In genomic region chr10:80344131-80344661, GRCm38 (mm10) we compare ENCODE assay signal across 1 mouse cellular context.
A peak's percentile ranks its signal among the peaks of the same experiment; 100 is the strongest.
TF ChIP-seq lines count a peak whose summit lies in the region.

No protein-coding gene starts in this region.

TF ChIP-seq in MEL, 35 proteins besides CTCF, POLR2A, EP300 and RAD21 (continued from another document):
- 0 out of 2 replicates have a peak, but pooled peaks have one; percentile 10 for TF ChIP-seq HCFC1 (IDR thresholded peaks at IDR 0.05; ENCODE audit: low read depth, low read length)
- TF ChIP-seq SMC3 (IDR thresholded peaks at IDR 0.05; ENCODE audit: low read depth, low read length): no peak
- TF ChIP-seq TBP (IDR thresholded peaks at IDR 0.05; ENCODE audit: low read depth, low read length): peak; percentile 30; the same call in 1 of the 2 replicates
- peak; percentile 97 for TF ChIP-seq TAL1 (IDR thresholded peaks at IDR 0.05; ENCODE audit: low read length)
- TF ChIP-seq MXI1 (IDR thresholded peaks at IDR 0.05; ENCODE audit: low read depth, low read length): peak; percentile 79; the same call in 1 of the 2 replicates
- TF ChIP-seq UBTF (IDR thresholded peaks at IDR 0.05; ENCODE audit: borderline replicate concordance, insufficient read depth, low read depth, low read length): no peak
- 0 out of 2 replicates have a peak, but pooled peaks have one; percentile 9 for TF ChIP-seq ZNF384 (IDR thresholded peaks at IDR 0.05; ENCODE audit: low read depth, low read length)
- peak; percentile 83 for TF ChIP-seq GATA1 (IDR thresholded peaks at IDR 0.05; ENCODE audit: low read depth, low read length)
- TF ChIP-seq RCOR1 (IDR thresholded peaks at IDR 0.05; ENCODE audit: low read depth, low read length): peak; percentile 80
- peak; percentile 54; the same call in 1 of the 2 replicates for TF ChIP-seq ELF1 (IDR thresholded peaks at IDR 0.05; ENCODE audit: low read depth, low read length)
- TF ChIP-seq CHD1 (IDR thresholded peaks at IDR 0.05; ENCODE audit: low read depth, low read length): no peak
- TF ChIP-seq POLR2AphosphoS5 (IDR thresholded peaks at IDR 0.05; ENCODE audit: borderline replicate concordance, low read depth, low read length): no peak
- peak; percentile 70 for TF ChIP-seq MAX (IDR thresholded peaks at IDR 0.05; ENCODE audit: low read length)
- TF ChIP-seq TCF12 (IDR thresholded peaks at IDR 0.05; ENCODE audit: low read depth, low read length): peak; percentile 93
- TF ChIP-seq BHLHE40 (IDR thresholded peaks at IDR 0.05; ENCODE audit: borderline replicate concordance, low read depth, low read length): peak; percentile 80
- TF ChIP-seq MAFK (IDR thresholded peaks at IDR 0.05; ENCODE audit: borderline replicate concordance, low read depth, low read length): no peak
- no peak for TF ChIP-seq CHD2 (IDR thresholded peaks at IDR 0.05; ENCODE audit: low read length)
- TF ChIP-seq NELFE (IDR thresholded peaks at IDR 0.05; ENCODE audit: low read depth, low read length): peak; percentile 43; the same call in 1 of the 2 replicates
- TF ChIP-seq E2F4 (IDR thresholded peaks at IDR 0.05; ENCODE audit: borderline replicate concordance, low read depth, low read length): no peak
- TF ChIP-seq ZC3H11A (IDR thresholded peaks at IDR 0.05; ENCODE audit: low read depth, low read length): no peak
- no peak for TF ChIP-seq USF1 (IDR thresholded peaks at IDR 0.05; ENCODE audit: low read depth, low read length)
- TF ChIP-seq SIN3A (IDR thresholded peaks at IDR 0.05; ENCODE audit: low read length): peak; percentile 80
- TF ChIP-seq MYC (IDR thresholded peaks at IDR 0.05; ENCODE audit: low read depth, low read length): peak; percentile 85
- TF ChIP-seq MYB (IDR thresholded peaks at IDR 0.05; ENCODE audit: low read depth, low read length): peak; percentile 69; the same call in 1 of the 2 replicates
- no peak for TF ChIP-seq ZKSCAN1 (IDR thresholded peaks at IDR 0.05; ENCODE audit: low read depth, low read length)
- no peak for TF ChIP-seq GABPA (IDR thresholded peaks at IDR 0.05; ENCODE audit: low read depth, low read length)
